Mouse (Mus musculus) induced T-regulatory cell, adult 2 months (primary cell): ENCODE measurements at regions not wholly inside any gene's neighbourhood (a gene's known extent, or its start where the extent isn't known, plus 50 kb on each side); places are given as distances from the start of the nearest gene placed in this dataset.

ENCODE experiments used
- DNase-seq: peaks from one replicate; pipeline ENCODE4 v3.0.0-alpha.2; 2012; ENCODE audit warnings: low read depth

DNA sequence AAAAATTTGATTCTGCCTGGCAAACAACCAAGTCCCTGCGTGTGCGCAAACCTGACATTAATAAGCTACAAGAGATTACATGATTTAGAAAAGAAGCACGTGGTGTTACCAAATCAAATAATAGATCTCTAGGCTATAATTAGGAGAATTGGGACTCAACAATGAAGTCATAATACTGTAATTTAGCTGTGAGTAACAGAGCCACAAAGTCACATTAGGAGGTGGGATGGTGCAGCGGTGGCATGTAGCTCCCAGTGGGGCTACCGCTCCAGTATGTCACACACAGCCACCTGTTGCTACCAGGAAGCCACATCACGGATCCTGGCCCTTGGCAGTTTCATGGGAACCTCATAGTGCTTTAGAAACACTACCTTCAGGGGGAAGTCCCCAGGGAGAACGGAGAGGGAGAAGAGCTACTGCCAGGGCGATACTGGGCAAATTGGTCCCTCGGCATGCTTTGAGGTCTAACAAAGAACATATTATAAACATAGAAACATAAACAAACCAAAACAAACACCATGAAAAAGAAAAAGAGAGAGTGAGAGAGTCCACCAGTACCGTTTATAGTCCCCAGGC, 551.2 kb downstream of the Insc start:
- no peak for DNase-seq

GRCm38 (mm10) chr7:115300241-115300640, 556.7 kb downstream of the Insc start:
- no peak for DNase-seq

GRCm38 (mm10) chr7:115308377-115308776, 564.9 kb downstream of the Insc start:
- no peak for DNase-seq

- no peak for DNase-seq
These were observed 567.1 kb downstream of the Insc start for GRCm38 (mm10) chr7:115310400-115311225.

- no peak for DNase-seq
These were observed 576.0 kb downstream of the Insc start for GRCm38 (mm10) chr7:115319504-115319903.

DNA sequence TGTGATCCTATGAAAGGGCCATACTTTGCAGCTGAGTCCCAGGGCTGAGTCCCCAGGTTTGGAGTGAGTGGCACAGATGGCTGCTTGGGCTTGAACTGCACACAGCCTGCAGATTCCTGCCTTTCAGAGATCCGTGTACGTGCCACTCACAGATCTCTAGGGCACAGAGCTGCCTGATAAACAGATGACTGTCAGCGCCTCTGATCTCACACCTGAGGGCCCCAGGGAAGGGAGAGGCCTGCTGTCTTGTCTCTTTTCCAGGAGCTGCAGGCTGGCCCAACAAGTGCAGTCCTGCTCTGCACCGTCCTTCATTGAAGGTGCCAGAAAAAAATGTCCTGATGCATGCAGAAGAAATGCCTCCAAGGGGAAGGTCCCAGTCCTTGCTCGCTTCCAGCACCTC, 579.5 kb downstream of the Insc start:
- DNase-seq: no peak

GRCm38 (mm10) chr7:115328300-115328699, 584.8 kb downstream of the Insc start:
- DNase-seq: no peak

DNA sequence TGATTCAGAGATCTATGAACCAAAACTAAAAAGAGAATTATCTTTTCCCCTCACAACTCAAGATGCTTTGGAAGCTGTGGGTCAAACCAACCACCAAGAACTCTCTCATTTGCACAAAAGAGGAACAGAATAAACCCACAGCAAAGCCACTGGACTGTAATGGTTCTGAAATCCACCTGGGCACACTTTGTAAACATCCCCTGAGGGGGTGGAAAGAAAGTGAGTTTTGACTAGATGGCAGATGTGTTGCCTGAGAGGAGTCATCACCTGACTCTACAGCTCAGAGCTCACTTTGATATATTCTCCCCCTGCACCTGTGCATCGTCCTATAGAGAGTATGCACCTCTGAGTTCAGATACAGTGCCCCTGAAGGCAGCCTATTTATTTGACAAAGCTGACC, 588.2 kb downstream of the Insc start:
- no peak for DNase-seq

DNA sequence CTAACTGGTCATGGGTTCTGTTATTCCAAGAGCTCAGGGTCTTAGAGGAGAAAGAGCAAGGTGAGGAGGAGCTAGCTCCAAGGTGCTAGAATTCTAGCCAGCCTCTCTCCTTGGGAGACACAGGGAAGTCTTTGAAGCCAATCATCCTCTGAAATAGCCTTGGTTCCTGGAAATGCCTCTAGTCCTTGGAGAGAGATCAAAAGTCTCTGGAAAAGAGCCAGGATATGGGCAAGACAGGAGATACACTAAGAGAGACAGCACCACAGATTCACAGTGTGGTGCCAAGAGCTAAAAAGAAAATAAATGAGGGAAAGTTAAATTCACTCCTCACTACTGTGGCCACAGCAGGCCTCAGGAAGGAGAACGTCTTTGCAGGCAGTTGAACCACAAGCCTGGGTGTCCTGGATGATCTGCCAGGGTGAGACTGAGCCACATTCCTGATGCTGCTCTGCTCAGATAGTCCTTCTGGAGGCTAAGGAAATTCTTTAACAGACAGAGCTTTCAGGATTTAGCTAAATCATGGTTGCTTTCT, 589.6 kb downstream of the Insc start:
- no peak for DNase-seq

DNA sequence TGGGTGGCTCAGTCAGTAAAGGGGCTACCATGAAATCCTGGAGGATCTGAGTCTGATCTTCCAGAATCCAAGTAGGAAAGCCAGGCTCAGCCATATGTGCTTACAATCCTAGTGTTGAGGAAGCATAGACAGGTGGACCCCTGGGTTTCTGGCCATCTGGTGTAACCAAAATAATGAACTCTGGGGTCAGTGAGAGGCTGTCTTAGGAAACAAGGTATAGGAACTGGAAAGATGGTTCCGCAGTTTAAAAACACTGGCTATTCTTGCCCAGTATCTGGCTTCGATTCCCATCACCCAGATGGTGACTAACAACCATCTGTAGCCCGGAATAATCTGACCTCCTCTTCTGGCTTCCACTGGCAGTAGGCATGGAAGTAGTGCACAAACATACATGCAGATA, 591.6 kb downstream of the Insc start:
- DNase-seq: no peak

GRCm38 (mm10) chr7:115340155-115340554, 596.7 kb downstream of the Insc start:
- DNase-seq: no peak

GRCm38 (mm10) chr7:115341007-115341406, 597.5 kb downstream of the Insc start:
- DNase-seq: no peak

- no peak for DNase-seq
These were observed 602.3 kb downstream of the Insc start for GRCm38 (mm10) chr7:115345749-115346148.

- DNase-seq: no peak
These were observed 615.2 kb downstream of the Insc start for GRCm38 (mm10) chr7:115358711-115359110.

- DNase-seq: no peak
These were observed 616.6 kb downstream of the Insc start for GRCm38 (mm10) chr7:115360142-115360541.

- no peak for DNase-seq
These were observed 618.6 kb downstream of the Insc start for GRCm38 (mm10) chr7:115362117-115362516.

GRCm38 (mm10) chr7:115366910-115367309, 623.4 kb downstream of the Insc start:
- DNase-seq: peak; percentile 14

DNA sequence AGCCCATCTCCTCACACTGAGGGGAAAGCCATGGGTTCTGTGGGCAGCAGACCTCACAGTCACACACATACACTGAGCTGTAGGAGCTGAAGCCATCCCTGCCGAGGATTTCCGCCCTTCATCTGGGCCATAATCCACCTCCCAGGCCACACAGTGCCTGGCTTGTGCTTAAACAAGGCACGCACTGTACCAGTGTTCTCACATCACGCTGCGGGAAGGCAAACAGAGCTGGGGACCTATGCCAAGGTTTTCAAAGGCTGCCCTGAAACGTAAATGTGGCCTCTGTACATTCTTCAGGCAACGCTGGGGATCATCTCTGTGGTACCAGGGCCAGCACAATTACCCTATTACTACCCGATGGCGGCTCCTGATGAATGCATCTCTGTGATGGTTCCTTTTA, 627.6 kb downstream of the Insc start:
- no peak for DNase-seq

DNA sequence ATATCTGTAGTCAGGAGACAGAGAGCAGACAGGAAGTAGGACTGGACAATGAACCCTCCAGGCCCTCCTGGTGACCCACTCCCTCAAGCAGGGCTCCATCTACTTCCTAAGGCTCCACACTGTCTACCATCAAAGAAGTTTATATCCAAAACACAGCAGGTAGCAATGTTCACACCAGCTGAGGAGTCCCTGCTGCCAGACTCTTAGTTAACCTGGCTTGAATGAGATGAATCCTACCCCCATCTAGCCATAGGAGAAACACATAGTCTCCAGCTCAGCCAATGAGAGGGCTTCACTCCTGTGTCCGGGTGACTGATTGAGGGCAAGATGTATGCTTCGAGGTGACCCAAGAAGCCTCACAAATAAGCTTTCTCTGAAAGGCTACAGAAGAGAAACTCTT, 629.4 kb downstream of the Insc start:
- no peak for DNase-seq

GRCm38 (mm10) chr7:115373781-115374533, 630.5 kb downstream of the Insc start:
- no peak for DNase-seq

GRCm38 (mm10) chr7:115376067-115376466, 632.6 kb downstream of the Insc start:
- no peak for DNase-seq

DNA sequence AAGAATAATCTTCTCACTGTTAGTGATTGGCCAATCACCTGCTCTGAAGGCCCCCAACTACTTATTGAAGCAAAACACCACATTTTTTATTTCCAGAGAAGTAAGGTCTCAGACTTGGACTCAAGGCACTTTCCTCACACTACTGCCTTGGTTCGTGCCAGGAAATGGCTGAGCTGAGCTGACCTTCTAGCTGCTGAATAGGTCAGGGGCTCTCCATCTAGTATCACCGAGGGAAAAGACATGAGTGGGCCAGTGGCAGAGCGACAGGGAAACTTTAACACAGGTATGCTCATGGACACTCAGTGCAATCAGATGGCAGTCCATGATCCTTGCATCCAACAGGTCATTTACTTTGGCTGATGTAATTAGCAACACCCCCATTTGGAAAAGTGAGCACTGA, 635.3 kb downstream of the Insc start:
- no peak for DNase-seq

GRCm38 (mm10) chr7:115379600-115379999, 636.1 kb downstream of the Insc start:
- DNase-seq: no peak
